Mouse (Mus musculus) frontal cortex, adult 2 months (tissue): ENCODE measurements around the gene Lama1. TPM values are rescaled to one million over a fixed set of nuclear protein-coding genes. Genes with fewer than 3 reads are reported as not detected.
A peak's percentile ranks its signal among the peaks of the same experiment; 100 is the strongest.

Experiments used
- DNase-seq, 2 experiments: peaks; one replicate each; pipeline ENCODE4 v3.0.0; 2022; ENCODE audit warnings: low spot score in 1 of 2; ENCODE audit errors: extremely low spot score in 1 of 2
- polyA plus RNA-seq: library from polyadenylated mRNA; depleted of rRNA; stranded (reverse); fragments of >200 nt; gene quantifications from 2 replicates; pipeline ENCODE4 v1.2.3, GENCODE M21; 2012; rRNA removed

The Lama1 gene
- polyA plus RNA-seq, result 1.1 and 2.0 TPM in 2 replicates

DNA sequence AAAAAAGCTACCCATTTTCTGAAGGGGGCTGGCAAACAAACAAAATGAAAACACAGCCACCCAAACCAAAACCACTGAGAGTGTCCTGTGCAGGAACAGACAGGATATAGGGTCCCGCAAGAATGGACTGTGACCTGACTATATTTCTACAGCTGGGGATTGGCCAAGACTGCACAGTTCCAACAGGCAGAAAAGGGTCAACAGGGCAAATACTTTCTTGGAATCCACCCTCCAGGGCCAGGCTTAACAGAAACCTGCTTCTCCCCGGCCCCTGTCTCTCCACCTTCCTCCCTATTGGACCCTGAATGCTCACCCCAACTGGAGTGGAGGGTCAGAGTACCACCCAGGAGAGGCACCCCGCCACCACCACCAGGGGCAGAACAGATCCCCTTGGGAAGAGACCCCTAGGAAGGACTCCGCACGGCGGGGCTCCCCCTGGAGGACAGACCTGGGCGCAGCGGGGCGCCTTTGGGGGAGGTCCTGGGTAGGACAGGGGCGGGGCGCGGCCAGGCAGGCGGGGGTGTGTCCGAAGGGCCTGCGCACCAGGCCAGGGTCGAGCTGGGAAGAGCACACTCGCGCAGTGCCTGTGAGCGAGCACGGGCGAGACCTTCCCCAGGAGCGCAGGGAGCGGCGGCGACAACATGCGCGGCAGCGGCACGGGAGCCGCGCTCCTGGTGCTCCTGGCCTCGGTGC, at the start of gene Lama1:
Gene Lama1 (plus strand): TSS at position 566 of the 693 bp plus-strand sequence.
- DNase-seq, result peak in 1 of 2 experiments; percentile 35

DNA sequence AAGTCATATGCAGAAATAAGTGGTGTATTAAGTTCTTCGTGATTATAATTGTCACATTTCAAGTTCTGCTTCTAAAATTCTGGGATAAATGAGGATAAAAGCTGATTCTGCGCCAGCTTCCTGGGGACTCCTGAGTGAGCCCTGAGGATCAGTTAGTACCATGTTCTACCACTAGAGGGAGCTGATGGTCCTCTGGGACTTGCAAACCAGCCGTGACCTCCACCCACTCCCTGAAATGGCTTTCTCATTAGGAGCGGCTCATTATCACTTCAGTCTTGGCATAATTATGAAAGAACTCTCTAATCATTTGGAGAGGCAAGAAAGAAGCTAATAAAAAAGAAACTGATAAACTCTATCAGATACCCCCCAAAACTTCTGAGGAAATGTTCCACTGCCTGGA, 45.6 kb upstream of the Lama1 start:
- peak in 1 of 2 experiments; percentile 78 for DNase-seq

DNA sequence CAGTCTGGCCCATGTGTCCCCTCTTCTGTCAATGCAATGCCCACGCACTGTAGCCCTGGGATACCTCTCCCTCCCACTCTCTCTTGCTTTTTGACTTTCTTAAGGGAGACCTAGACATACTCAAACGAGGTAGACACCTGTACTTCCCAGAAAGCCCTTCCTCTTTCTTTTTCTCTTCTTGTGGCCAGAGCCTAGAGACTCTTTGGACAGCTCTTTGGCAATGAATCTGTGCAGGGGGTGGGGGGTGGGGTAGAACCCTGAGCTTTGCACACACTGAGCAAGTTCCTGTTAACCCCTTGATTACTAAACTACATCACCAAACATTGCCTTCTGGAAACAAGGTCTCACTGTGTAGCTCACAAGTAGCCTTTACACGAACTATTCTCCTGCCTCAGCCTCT, 32.8 kb upstream of the Lama1 start:
- no peak for DNase-seq

DNA sequence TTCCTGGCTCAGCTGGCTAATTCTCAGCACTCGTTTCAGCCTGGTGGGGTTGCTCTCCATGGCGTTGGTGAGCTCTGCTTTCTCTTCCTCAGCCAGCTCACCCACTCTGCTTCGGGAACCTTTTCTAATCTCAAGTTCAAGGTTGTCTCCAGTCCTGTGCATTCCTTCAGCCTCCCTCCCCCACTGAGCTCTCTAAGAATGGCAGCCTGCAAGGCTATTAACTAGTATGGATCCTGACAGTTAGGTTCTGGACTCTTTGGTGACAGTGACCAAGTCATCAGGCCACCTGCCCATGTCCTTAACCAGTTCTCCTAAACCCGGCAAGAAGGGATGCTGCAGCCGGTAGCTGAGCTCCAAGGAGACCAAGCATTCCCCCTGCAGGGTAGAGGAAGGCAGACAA, 30.1 kb upstream of the Lama1 start:
- no peak for DNase-seq

DNA sequence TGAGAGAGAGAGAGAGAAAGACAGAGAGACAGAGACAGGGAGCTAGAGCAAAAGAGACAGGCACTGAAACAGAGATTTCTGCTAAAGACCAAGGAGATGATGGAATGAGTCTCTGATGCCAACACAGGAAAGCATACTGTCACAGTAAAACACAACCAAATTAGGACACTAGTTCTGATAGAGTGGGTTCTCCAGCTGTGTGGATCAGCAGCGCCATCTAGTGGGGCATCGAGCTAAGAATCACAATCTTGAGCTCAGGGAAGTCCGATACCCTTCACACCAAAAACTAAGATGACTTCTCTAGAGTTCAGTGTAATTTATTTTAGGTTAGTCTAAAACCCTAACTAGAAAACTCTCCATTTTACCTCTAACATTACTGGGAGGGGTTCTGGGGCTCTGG, 29.1 kb upstream of the Lama1 start:
- DNase-seq, result peak; percentile 18 to 86

DNA sequence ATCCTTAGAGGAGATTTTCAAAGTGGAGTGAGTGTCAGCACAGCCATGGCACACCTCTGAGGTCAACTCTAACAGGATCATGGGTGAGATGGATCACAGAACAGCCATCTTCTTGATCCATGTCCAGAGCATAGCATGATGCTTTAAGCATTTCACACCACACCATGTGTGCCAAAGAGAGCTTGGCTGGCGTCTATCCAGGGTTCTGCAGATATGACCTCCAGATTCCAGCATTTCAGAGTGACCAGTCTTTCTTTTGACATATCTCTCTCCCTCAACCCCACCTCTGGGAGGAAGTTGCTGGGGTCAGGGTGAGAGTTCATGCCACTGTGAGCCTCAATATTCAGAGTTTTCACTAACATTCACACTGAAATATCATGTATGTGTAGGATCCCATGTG, 18.5 kb upstream of the Lama1 start:
- no peak for DNase-seq

DNA sequence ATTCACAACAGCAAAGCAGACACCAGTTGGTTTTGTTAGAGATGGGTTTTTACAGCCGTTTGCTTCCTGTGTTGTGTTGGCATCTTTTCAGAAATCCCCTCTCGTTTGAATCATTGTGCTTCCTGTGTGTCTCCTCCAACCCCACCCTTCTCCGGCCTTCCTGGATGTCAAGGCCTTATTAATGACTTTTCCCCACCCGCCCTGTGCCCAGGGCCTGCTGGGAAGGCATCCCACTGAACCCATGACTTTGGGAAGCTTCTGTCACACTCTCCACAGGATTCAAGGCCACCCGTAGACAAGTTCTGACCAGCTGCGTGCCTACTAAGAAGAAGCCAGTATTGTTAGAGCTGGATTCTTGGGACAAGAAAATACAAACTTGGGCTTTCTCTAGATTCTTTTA, 16.0 kb upstream of the Lama1 start:
- no peak for DNase-seq

DNA sequence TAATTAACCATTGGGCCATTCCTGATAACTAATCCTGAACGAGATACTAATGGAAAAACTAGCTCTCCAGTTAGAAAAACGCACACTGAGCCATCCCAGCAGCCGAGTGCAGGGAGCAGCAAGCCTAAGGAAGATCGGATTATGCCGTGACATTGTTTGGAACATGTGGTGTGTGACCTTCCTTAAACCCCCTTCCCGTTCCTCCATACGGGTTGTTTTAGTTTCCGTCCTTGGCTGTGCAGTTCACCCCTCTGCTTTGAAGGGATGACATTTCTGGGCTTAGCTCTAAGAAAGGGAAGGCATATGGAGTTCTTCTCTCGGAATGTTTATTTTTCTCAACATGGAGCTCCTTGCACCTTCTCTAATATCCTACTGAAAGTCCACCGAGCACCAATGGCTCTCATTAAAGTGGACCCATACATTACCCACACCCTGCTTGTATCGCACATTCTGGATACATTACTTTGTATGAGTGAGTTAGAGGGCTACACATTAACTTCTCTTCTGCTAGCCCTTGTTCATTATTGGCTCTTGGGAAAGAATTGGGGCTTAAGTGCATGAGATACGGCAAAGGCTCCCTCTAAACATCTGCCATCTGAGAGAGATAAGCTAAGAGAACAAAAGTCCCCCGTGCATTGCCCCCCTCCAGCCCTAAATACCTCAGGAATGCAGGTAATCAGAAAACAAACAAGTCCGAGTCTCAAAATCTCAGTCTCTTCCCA, 11.9 kb upstream of the Lama1 start:
- no peak for DNase-seq

DNA sequence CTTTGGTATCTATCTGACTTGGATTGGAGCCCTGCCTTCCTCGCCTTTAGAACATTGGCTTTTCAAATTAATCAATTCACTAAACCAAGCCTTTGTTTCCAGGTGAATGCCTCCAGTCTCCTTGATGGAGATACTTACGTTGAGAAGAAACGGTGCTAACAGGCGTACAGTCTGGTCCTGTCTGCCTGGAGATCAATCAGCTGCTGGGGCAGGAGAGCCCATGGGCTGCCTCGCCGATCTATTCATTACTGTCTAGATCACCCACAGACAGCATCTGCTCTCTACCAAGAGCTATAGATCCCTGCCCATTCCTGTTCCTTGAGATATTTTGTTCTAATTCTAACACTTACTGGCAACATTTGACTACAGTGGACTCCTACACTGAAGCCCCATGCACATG, 9.6 kb upstream of the Lama1 start:
- no peak for DNase-seq

DNA sequence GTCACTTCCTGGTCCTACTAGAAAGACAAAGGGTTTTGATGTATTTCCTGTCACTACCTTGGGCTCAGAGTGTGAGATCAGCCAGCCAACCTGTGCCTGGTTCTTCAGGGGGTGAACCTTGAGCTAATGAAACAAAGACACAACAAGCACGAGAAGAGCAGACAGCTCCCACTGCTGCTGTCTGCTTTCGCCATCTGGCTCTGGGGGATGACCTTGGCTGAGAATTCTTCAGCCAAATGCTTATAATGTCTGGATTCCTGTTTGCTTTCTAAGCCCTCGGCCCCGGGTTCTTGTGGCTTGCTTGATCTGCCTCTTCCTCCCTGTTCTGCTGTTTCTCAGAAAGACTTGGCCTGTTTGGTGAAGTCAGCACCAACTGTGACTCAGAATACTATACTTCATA, 6.4 kb upstream of the Lama1 start:
- DNase-seq, result no peak

DNA sequence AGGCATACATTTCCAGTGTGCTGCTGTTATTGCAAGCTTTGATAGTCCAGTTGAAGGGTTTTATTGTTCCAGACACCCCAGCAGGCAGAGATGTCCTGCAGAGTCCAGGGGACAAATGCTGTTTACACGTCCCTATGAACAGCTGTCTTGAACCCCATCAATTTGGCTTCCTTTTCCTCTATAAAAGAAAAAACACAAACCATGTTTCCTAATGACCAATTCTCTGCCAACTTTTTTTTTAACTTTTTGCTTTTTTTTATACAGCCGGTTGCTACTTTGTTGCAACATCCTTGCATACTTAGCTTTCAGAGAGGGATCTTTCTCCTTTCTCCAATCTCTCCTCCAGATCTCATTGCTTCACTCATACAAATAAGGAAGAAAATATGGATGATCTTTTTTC, 4.4 kb upstream of the Lama1 start:
- DNase-seq, result no peak

DNA sequence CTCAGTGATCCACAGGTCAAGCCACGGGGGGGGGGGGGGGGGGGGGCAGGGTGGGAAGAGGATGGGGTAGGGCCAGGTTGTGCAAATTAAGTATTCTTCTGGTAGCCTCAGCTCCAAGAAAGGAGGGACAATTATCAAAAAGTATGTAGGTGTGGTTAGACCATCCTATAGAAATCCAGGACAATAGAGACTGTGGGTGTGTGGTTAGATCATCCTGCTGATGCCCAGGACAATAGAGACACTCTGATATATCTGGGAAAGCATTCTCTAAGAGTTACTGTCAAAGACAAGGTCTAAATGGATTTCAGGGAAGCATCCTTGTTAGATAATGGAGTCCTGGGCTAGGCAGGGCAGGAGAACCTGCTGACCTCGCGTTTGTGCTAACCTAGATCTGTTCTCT, 3.2 kb upstream of the Lama1 start:
- DNase-seq, result no peak

DNA sequence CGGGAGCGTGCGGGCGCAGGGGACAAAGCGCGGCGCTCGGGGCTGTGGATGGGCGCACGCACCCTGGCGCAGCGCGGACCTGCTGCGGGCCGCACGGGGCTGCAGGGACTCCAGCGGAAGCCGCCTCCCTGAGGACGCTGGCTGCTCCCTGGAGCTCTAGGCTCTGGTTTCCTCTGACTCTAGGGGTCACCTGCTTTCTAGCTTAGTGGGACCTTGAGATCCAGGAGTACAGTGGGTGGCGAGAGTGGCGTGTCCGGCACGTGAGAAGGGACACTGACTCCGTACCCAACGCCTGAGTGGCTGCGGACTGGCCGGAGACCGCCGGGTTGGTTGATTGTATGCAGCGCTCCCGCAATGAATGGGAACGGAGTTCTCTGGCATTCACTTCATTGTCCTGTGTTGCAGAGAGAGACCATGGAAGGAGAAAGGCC, 417 bp downstream of the Lama1 start:
- DNase-seq, result peak in 1 of 2 experiments; percentile 8

DNA sequence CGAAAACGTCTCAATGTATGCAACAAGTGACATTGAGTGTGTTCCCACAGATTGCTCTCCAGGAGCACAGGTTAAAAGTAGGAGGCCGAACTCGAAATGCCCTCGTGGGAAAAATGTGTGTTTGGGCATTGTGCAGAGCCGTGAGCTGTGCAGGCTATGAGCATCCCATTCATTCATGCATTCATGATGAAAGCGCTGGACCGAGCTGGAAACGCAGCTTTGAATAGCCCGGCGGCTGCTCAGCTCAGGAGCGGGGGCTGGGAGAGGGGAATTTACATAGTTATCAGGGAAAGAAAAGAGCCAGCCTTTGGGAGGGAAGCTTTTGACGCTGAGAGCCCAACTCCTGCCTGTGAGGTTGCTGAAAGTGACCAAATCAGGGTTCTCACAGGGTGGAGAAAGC, 1.2 kb downstream of the Lama1 start:
- DNase-seq, result peak in 1 of 2 experiments; percentile 12

DNA sequence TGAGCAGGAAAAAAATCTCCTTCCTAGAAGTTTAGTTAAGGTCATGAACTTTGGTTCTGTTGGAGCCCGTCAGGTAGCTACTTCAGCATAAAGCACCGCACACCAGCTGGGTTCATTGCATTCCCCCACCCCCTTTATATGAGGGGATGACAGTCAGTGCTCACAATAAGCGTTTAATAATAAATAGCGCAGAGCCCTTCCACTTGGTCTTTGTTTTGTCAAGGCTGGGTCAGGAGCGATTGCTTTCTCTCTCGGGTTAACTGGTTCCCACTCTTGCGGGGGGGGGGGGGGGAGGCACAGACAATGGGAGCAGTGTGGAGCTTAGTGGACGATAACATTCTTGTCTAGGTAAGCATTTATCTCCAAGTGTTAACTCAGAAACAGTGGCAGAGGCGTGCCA, 4.7 kb downstream of the Lama1 start:
- no peak for DNase-seq

DNA sequence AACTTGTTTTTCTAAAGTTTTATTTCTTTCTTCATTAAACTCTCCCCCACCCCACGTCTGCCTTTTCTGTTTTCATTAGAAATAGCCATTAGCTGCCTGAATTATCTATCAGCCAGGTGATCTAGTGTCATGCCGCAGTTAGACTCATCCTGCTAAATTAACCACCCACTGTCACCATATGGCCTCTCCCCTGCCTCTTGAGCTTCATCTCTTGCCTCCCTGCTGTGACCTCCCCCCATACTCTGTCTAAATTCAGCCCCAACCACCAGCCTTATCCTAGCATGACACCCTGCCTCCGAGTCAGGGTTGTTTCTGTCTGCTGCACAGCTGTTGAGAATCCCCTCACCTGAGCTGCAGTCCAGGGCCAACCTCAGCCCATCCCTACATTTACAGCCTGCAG, 5.9 kb downstream of the Lama1 start:
- no peak for DNase-seq

DNA sequence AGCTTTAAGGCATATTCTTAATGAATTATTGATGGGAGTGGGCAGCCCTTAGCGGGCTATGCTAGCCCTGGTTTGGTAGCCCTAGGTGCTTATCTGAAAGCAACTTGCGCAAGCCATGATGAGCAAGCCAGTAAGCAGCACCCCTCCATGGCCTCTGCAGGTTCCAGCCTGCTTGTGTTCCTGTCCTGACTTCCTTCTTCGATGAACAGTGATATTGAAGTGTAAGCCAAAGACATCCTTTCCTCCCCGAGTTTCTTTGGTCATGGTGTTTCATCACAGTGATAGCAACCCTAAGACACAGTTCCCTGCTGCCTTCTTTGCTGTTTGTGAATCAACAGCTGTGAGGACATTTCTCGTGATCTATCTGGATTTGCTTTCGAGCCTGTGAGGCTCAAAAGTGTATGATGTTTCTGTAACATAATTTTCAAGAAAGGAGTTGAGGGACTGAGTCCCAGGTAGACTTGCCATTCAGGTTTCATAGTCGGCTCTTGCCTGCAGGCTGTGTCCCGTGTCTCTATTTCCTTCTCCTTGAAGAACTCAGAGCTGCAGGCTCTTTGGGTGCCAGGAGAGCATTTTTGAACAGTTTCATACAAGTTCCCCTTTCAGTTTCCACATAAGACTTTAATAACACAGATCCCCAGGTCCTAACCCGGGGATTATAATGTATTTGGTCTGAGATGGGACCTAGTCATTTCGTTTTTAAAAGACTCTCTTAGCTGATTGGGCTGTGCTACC, 8.1 kb downstream of the Lama1 start:
- DNase-seq, result no peak

DNA sequence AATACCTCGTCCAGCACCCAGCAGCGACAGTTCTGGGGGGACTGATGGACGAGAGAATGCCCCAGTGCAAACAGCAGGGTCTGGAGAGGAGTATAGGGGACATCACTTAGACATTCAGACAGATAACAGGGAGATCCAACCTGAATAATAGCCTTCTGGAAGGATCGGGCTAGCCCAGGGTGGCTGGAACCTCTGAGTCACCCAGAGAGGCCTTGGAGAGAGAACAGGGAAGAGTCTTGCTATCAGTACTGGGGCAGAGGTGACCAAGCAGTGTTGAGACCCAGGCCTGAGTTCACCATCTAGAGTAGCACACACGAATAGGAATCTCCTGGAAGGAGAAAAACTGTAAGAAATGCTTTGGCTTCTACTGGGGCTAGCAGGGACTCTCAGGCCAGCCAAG, 9.3 kb downstream of the Lama1 start:
- no peak for DNase-seq

DNA sequence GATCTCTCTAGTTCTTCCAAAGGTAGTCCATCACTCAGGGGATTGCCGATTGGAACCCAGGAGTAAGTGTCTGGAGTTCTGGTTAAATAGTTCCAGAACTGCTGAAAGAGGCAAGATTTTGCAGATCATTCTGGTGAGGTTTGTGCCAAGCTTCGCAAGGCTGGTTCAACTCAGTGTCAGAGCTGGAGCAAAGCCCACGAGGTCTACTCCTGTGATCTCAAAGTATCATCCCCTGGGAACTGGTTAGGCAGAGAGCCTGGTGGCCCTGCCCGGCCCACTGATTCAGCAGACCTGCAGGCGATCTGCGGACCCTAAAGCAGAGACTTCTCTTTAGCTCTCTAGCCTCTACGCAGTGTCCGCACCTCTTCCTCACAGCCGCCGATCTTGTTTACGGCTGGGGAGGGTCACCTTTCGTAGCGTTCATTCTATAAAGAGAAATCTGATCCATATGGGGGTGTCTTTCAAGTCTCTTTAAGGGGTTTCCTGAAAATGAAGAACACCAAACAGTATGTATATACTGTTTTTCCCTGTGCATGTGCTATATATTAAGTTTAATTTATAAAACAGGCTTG, 10.8 kb downstream of the Lama1 start:
- no peak for DNase-seq

DNA sequence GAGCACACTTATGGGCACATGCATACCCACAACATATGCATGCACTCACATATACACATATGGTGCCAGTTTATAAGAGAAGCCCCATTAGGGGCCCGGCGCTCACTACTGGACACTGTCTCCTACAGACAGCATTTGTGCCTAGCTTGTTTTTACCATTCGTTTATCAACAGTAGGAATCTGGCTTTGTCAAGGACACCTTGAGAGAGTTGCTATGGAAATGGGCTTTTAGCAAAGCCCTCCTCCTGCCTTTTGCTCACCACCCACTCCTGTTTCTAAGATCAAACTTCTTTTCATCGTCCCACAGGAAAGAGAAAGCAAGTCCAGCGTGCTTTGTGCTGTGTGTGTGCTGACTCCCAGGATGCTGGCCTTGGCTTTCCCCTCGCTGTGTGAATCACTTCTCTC, 13.3 kb downstream of the Lama1 start:
- no peak for DNase-seq

DNA sequence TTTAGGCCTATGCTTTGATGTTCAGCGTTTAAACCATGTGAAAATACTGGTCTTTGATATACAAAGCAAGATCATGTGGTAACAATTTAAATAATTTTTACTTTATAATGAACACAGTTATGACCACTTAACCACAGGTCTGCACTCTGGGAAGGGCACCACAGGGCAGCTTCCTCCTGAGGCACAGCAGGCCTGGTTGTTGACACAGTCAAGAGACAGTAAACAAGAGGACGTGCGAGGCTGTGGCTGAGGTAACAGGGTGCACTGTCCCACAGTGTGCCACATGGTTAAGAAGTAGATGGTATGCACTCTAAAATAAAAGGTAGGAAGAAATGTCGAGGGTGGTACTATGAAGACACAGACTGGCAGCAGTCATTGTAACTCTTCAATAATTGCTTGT, 14.3 kb downstream of the Lama1 start:
- DNase-seq, result no peak
